37 mouse cellular contexts compared by ENCODE assay signal in the genomic region with DNA sequence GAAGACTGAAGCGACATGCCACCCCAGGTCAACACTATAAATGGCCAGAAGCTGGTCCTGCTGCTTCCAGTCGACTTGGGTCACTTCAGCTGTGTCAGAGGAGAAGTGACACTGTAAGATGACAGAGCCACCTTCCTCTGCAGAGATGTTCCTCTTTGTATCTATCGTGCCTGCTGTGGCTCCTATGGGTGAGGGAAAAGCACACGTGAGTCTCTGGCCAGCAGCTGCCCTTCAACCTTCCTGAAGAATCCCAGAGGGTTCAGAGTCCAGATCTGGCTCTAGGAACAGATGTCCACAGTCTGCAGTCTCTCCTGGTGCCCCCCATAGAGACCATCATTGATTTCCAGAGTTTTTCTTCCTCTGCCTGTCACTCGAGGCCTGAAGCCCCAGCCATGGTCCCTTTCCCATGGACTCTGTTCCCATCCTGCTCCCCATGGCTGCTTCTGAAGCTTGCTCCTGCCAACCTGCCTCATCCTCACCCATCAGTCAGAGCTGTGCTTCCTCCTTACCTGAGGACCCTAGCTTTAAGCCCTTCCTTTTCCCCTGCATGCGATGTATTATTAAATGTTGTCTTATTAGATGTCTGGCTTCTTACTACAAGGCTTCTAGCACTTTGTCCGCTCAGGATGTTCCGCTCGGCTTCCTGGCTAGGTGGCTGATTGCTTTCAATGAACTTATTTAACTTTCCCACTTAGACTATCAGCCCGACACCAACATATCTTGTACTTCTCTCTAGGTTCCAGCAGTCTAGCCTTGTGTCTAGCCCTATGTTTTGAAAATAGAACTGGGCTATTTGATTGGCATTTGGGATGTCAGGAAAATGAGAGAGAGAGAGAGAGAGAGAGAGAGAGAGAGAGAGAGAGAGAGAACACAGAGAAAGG. TPM values are rescaled to one million over a fixed set of nuclear protein-coding genes. Genes with fewer than 3 reads are reported as not detected.
"Had no signal": no experiment of that assay in that cellular context is flagged by ENCODE, and none has a peak within 500 bp of the region (broad histone marks: within the 10 kb centered on the region; RNA-seq: fewer than 3 reads in every experiment).

No protein-coding gene starts in this region.

- H3K4me3 ChIP-seq: embryonic facial prominence, embryonic 10.5 days; embryonic facial prominence, embryonic 12.5 days; embryonic facial prominence, embryonic 13.5 days; embryonic facial prominence, embryonic 15.5 days; erythroblast, embryonic 14.5 days; forebrain, embryonic 10.5 days; forebrain, embryonic 12.5 days; forebrain, embryonic 13.5 days; forebrain, embryonic 15.5 days; gastrocnemius, adult 2 months; heart, embryonic 10.5 days had no signal

- H3K27me3 ChIP-seq: embryonic facial prominence, embryonic 12.5 days; embryonic facial prominence, embryonic 13.5 days; embryonic facial prominence, embryonic 15.5 days; forebrain, embryonic 12.5 days; forebrain, embryonic 13.5 days; forebrain, embryonic 15.5 days had no signal

- H3K4me2 ChIP-seq: embryonic facial prominence, embryonic 12.5 days; embryonic facial prominence, embryonic 13.5 days; embryonic facial prominence, embryonic 15.5 days; forebrain, embryonic 12.5 days; forebrain, embryonic 13.5 days; forebrain, embryonic 15.5 days had no signal

- H3K36me3 ChIP-seq: embryonic facial prominence, embryonic 10.5 days; embryonic facial prominence, embryonic 12.5 days; embryonic facial prominence, embryonic 13.5 days; embryonic facial prominence, embryonic 15.5 days; forebrain, embryonic 10.5 days; forebrain, embryonic 12.5 days; forebrain, embryonic 15.5 days; heart, embryonic 10.5 days had no signal

- H3K9me3 ChIP-seq: embryonic facial prominence, embryonic 10.5 days; embryonic facial prominence, embryonic 12.5 days; embryonic facial prominence, embryonic 13.5 days; embryonic facial prominence, embryonic 15.5 days; forebrain, embryonic 10.5 days; forebrain, embryonic 12.5 days; forebrain, embryonic 13.5 days; forebrain, embryonic 15.5 days; heart, embryonic 10.5 days had no signal

- DNase-seq: cerebellum, adult 8-10 months; cerebellum, adult 9-10 months; cerebellum, adult 9-11 months; cerebellum, postnatal 10 days; cerebellum, postnatal 14 days; cerebellum, postnatal 25 days; cerebellum, postnatal 36 days; embryo, embryonic 11 days; forebrain, postnatal 0 days; gastrocnemius, adult 2 months; gastrocnemius, postnatal 10 days; gastrocnemius, postnatal 14 days; gastrocnemius, postnatal 25 days; gastrocnemius, postnatal 36 days; heart, adult 18-20 months had no signal

- H3K27ac ChIP-seq: embryonic facial prominence, embryonic 10.5 days; embryonic facial prominence, embryonic 12.5 days; embryonic facial prominence, embryonic 13.5 days; embryonic facial prominence, embryonic 15.5 days; forebrain, embryonic 10.5 days; forebrain, embryonic 12.5 days; forebrain, embryonic 13.5 days; forebrain, embryonic 15.5 days; gastrocnemius, adult 2 months; heart, embryonic 10.5 days had no signal

- H3K4me1 ChIP-seq: embryonic facial prominence, embryonic 12.5 days; embryonic facial prominence, embryonic 15.5 days; forebrain, embryonic 12.5 days; forebrain, embryonic 13.5 days; forebrain, embryonic 15.5 days; heart, embryonic 10.5 days had no signal

- H3K9ac ChIP-seq: embryonic facial prominence, embryonic 12.5 days; embryonic facial prominence, embryonic 13.5 days; embryonic facial prominence, embryonic 15.5 days; forebrain, embryonic 12.5 days; forebrain, embryonic 13.5 days; forebrain, embryonic 15.5 days; forebrain, postnatal 0 days had no signal

RNA-seq across cellular contexts. Expression of a gene that starts 1.6 kb away (rescaled TPM):
- total RNA-seq: common myeloid progenitor, adult 5-6 weeks; forebrain, postnatal 0 days; gastrocnemius, adult 18-20 months; gastrocnemius, adult 2 months; gastrocnemius, adult 8-10 months; gastrocnemius, postnatal 10 days; gastrocnemius, postnatal 14 days; gastrocnemius, postnatal 25 days; gastrocnemius, postnatal 36 days; gastrocnemius, postnatal 4 days; granulocyte monocyte progenitor cell, adult 5-6 weeks; heart, adult 18-20 months; heart, adult 8-10 months had no signal
- polyA plus RNA-seq: cortical plate, adult 2 months; embryonic facial prominence, embryonic 10.5 days; embryonic facial prominence, embryonic 12.5 days; embryonic facial prominence, embryonic 13.5 days; embryonic facial prominence, embryonic 14.5 days; erythroblast, embryonic 14.5 days; forebrain, embryonic 10.5 days; forebrain, embryonic 11.5 days; forebrain, embryonic 12.5 days; forebrain, embryonic 13.5 days; forebrain, embryonic 14.5 days; forebrain, embryonic 15.5 days; forebrain, embryonic 16.5 days; frontal cortex, adult 2 months; heart, embryonic 10.5 days had no signal
